Mouse (Mus musculus) central nervous system, embryonic 18 days (tissue): ENCODE results near the gene Bcar1. TPM values are rescaled to one million over a fixed set of nuclear protein-coding genes. Genes with fewer than 3 reads are reported as not detected.

Source experiments
- polyA plus RNA-seq: library from polyadenylated mRNA; depleted of rRNA; stranded (reverse); fragments of >200 nt; gene quantifications from 2 replicates; pipeline ENCODE4 v1.2.3, GENCODE M21; 2012; rRNA removed

Bcar1 gene
- 63.9 and 69.9 TPM in 2 replicates for polyA plus RNA-seq

DNA sequence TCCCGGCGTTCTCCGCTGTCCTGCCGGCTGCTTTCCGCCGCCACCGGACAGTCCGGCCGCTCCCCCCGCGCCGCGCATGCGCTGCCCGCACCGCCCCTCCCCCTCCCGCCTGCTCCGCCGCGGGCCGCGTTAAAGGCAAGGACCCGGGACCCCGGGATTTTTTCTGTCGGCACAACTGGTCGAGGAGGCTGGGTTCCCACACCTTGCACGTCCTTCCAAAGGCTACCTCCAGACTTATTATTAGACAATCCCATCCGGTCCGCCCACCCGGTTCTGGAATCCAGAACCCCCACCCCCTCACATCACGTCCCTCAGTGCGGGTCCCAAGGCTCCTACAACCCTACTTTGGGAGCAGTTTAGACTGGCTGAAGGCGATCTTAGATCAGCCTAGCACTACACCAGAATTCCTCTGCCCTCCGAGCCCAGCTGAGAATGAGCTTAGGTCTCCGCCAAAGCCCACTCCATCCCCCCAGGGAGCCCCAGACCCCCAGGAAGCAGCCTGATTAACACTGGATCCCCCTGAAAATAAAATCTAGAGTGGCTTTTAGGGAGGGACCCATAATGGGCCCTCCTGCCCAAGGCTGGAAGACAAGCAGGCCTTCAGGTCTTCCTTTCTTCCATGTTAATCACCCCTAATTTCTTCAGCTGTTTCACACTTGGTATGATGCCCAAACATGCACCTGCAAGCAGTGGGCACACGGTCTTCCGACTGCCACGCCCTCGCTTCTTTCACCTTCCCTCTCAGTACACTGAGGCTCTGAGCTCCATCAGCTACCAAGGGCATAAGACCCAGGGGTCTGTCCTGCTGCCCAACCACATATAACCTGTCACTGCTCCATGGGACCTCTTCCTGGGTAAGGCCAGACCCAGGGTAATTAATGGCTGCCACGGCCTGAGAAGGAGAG, at the start of gene Bcar1:
TSS of gene Bcar1 (minus strand) at position 18 of the 905 bp plus-strand sequence.

GRCm38 (mm10) chr8:111690960-111691445, 52.6 kb downstream of the Bcar1 start, which contains the start of gene Ctrb1:
Ctrb1 (minus strand) TSS chr8:111691010.

Other genes with a start within 250 kb of the Bcar1 start
- 17.9 and 18.6 TPM in 2 replicates for gene Wdr59, start 221.7 kb downstream of the Bcar1 start, polyA plus RNA-seq
- gene Znrf1, start 207.7 kb downstream of the Bcar1 start, polyA plus RNA-seq, result 237 and 250 TPM in 2 replicates
- 1.8 and 2.4 TPM in 2 replicates for gene Ldhd, start 113.4 kb downstream of the Bcar1 start, polyA plus RNA-seq
- gene Zfp1, start 100.4 kb downstream of the Bcar1 start, polyA plus RNA-seq, result 28.9 and 29.4 TPM in 2 replicates
- gene Ctrb1, start 52.8 kb downstream of the Bcar1 start, polyA plus RNA-seq, result 0.11 and 0.13 TPM in 2 replicates
- gene Cfdp1, start 110.5 kb upstream of the Bcar1 start, polyA plus RNA-seq, result 109 and 122 TPM in 2 replicates
- 3.0 and 3.2 TPM in 2 replicates for gene Tmem170, start 132.9 kb upstream of the Bcar1 start, polyA plus RNA-seq
- 2.4 and 2.8 TPM in 2 replicates for gene Chst5, start 166.6 kb upstream of the Bcar1 start, polyA plus RNA-seq
- 15.7 and 16.3 TPM in 2 replicates for gene Tmem231, start 190.1 kb upstream of the Bcar1 start, polyA plus RNA-seq
- 190 and 193 TPM in 2 replicates for gene Gabarapl2, start 196.9 kb upstream of the Bcar1 start, polyA plus RNA-seq
- 8.8 and 9.1 TPM in 2 replicates for gene Adat1, start 248.5 kb upstream of the Bcar1 start, polyA plus RNA-seq